Mouse (Mus musculus): ENCODE data around the gene Aurka. TPM values are rescaled to one million over a fixed set of nuclear protein-coding genes. Genes with fewer than 3 reads are reported as not detected.
A peak's percentile ranks its signal among the peaks of the same experiment; 100 is the strongest.

Gene Aurka
- polyA plus RNA-seq, 1 experiment from 2014 or later = 24.1 TPM

- no peak for TF ChIP-seq CTCF (IDR thresholded peaks at IDR 0.05; ENCODE audit: low read depth)
- no peak for TF ChIP-seq EP300 (optimal IDR thresholded peaks at IDR 0.05)
- Histone ChIP-seq H3K9me3 (ENCODE audit: control insufficient read depth, low read length) (no peaks in the 10 kb centered on the region), H3K4me2 (replicated peaks; ENCODE audit: low read depth) (peak overlapping the region; percentile 92), H3K36me3 (ENCODE audit: control insufficient read depth, insufficient read depth, low read length) (no peaks in the 10 kb centered on the region; the same call in 1 of the 2 replicates), H3K4me3 (ENCODE audit: low read depth, low read length) (no peak overlapping the region), H3K27ac (replicated peaks) (no peak overlapping the region), H3K9ac (ENCODE audit: low read length) (no peak overlapping the region), H3K27me3 (ENCODE audit: control insufficient read depth, insufficient read depth, low read length) (no peaks in the 10 kb centered on the region), H3K4me1 (replicated peaks; ENCODE audit: control insufficient read depth, insufficient read depth) (0 out of 2 replicates have a peak, but pooled peaks cover 3% of the 10 kb centered on the region)
- DNase-seq (ENCODE audit: low spot score) (no peak), ATAC-seq (ENCODE audit: low FRiP score, low TSS enrichment) (no peak)
- WGBS = 74% methylated on average over 8 of the region's 8 CpGs
Observed at GRCm38 (mm10) chr2:172346933-172347611, 23.3 kb downstream of the Aurka start.

- Histone ChIP-seq H3K27ac (replicated peaks) (peak overlapping the region; percentile 78), H3K9me3 (ENCODE audit: control insufficient read depth, low read length) (no peaks in the 10 kb centered on the region), H3K9ac (ENCODE audit: low read length) (peak overlapping the region; percentile 69), H3K4me1 (replicated peaks; ENCODE audit: control insufficient read depth, insufficient read depth) (0 out of 2 replicates have a peak, but pooled peaks cover 3% of the 10 kb centered on the region), H3K27me3 (ENCODE audit: control insufficient read depth, insufficient read depth, low read length) (no peaks in the 10 kb centered on the region), H3K4me3 (ENCODE audit: low read depth, low read length) (peak overlapping the region; percentile 64), H3K36me3 (ENCODE audit: control insufficient read depth, insufficient read depth, low read length) (no peaks in the 10 kb centered on the region; the same call in 1 of the 2 replicates), H3K4me2 (replicated peaks; ENCODE audit: low read depth) (peak overlapping the region; percentile 92)
- TF ChIP-seq CTCF (IDR thresholded peaks at IDR 0.05; ENCODE audit: low read depth) (no peak), EP300 (optimal IDR thresholded peaks at IDR 0.05) (no peak)
- ATAC-seq (ENCODE audit: low FRiP score, low TSS enrichment) (no peak), DNase-seq (ENCODE audit: low spot score) (peak; percentile 57)
- 12% methylated on average over 31 of the region's 31 CpGs for WGBS
Observed at GRCm38 (mm10) chr2:172346034-172346929, 24.1 kb downstream of the Aurka start.

GRCm38 (mm10) chr2:172345258-172345738, 25.0 kb downstream of the Aurka start, which contains the start of gene Fam210b:
Gene Fam210b (plus strand): TSS chr2:172345565.
- H3K9ac ChIP-seq (ENCODE audit: low read length) = peak within 1 kb of the TSS; percentile 69
- 0 out of 2 replicates have a peak, but pooled peaks cover 3% of the 10 kb centered on the region for H3K4me1 ChIP-seq (replicated peaks; ENCODE audit: control insufficient read depth, insufficient read depth)
- no peaks in the 10 kb centered on the region; the same call in 1 of the 2 replicates for H3K36me3 ChIP-seq (ENCODE audit: control insufficient read depth, insufficient read depth, low read length)
- under 1% methylated on average over 34 of the region's 35 CpGs for WGBS
- ATAC-seq (ENCODE audit: low FRiP score, low TSS enrichment) (peak; percentile 97), DNase-seq (ENCODE audit: low spot score) (peak; percentile 97)
- peak within 1 kb of the TSS; percentile 78 for H3K27ac ChIP-seq (replicated peaks)
- H3K4me2 ChIP-seq (replicated peaks; ENCODE audit: low read depth) = peak within 1 kb of the TSS; percentile 92
- peak within 1 kb of the TSS; percentile 64 for H3K4me3 ChIP-seq (ENCODE audit: low read depth, low read length)
- no peak for TF ChIP-seq EP300 (optimal IDR thresholded peaks at IDR 0.05)
- TF ChIP-seq CTCF (IDR thresholded peaks at IDR 0.05; ENCODE audit: low read depth) = no peak
- no peaks in the 10 kb centered on the region for H3K27me3 ChIP-seq (ENCODE audit: control insufficient read depth, insufficient read depth, low read length)
- H3K9me3 ChIP-seq (ENCODE audit: control insufficient read depth, low read length) = no peaks in the 10 kb centered on the region

- 25% methylated on average over 5 of the region's 5 CpGs for WGBS
- H3K27ac ChIP-seq (replicated peaks) = no peak overlapping the region
- ATAC-seq (ENCODE audit: low FRiP score, low TSS enrichment) = no peak
Observed at GRCm38 (mm10) chr2:172344669-172345068, 25.7 kb downstream of the Aurka start.

GRCm38 (mm10) chr2:172343751-172344150, 26.6 kb downstream of the Aurka start:
- Histone ChIP-seq H3K27ac (replicated peaks) (no peak overlapping the region), H3K4me3 (ENCODE audit: low read depth, low read length) (no peak overlapping the region), H3K9ac (ENCODE audit: low read length) (no peak overlapping the region), H3K27me3 (ENCODE audit: control insufficient read depth, insufficient read depth, low read length) (no peaks in the 10 kb centered on the region), H3K36me3 (ENCODE audit: control insufficient read depth, insufficient read depth, low read length) (no peaks in the 10 kb centered on the region), H3K4me1 (replicated peaks; ENCODE audit: control insufficient read depth, insufficient read depth) (0 out of 2 replicates have a peak, but pooled peaks cover 3% of the 10 kb centered on the region), H3K4me2 (replicated peaks; ENCODE audit: low read depth) (no peak overlapping the region), H3K9me3 (ENCODE audit: control insufficient read depth, low read length) (no peaks in the 10 kb centered on the region)
- ATAC-seq (ENCODE audit: low FRiP score, low TSS enrichment) (no peak), DNase-seq (ENCODE audit: low spot score) (no peak)
- no peak for TF ChIP-seq EP300 (optimal IDR thresholded peaks at IDR 0.05)
- 85% methylated on average over 7 of the region's 7 CpGs for WGBS

More at GRCm38 (mm10) chr2:172344669-172345068, 25.7 kb downstream of the Aurka start:
- 0 out of 2 replicates have a peak, but pooled peaks cover 3% of the 10 kb centered on the region for H3K4me1 ChIP-seq (replicated peaks; ENCODE audit: control insufficient read depth, insufficient read depth)
- no peaks in the 10 kb centered on the region for H3K9me3 ChIP-seq (ENCODE audit: control insufficient read depth, low read length)
- peak overlapping the region; percentile 64; the same call in 1 of the 2 replicates for H3K4me3 ChIP-seq (ENCODE audit: low read depth, low read length)
- no peaks in the 10 kb centered on the region for H3K27me3 ChIP-seq (ENCODE audit: control insufficient read depth, insufficient read depth, low read length)
- peak overlapping the region; percentile 38; the same call in 1 of the 2 replicates for H3K4me2 ChIP-seq (replicated peaks; ENCODE audit: low read depth)
- H3K36me3 ChIP-seq (ENCODE audit: control insufficient read depth, insufficient read depth, low read length) = no peaks in the 10 kb centered on the region; the same call in 1 of the 2 replicates
- TF ChIP-seq EP300 (optimal IDR thresholded peaks at IDR 0.05) (no peak), CTCF (IDR thresholded peaks at IDR 0.05; ENCODE audit: low read depth) (no peak)
- no peak overlapping the region for H3K9ac ChIP-seq (ENCODE audit: low read length)
- no peak for DNase-seq (ENCODE audit: low spot score)
